Mouse (Mus musculus): ENCODE measurements around the gene Celf5.

Celf5 gene

GRCm38 (mm10) chr10:81482533-81482889 is at the start of gene Celf5:
Celf5 (minus strand) TSS chr10:81482709.
- in situ Hi-C loops (cut with MboI, MseI), result no loop called here

- in situ Hi-C loops (cut with MboI, MseI), result no loop called here
Observed at GRCm38 (mm10) chr10:81526779-81527178, 44.3 kb upstream of the Celf5 start.

- in situ Hi-C loops (cut with MboI, MseI), result no loop called here
Observed at GRCm38 (mm10) chr10:81525017-81525694, 42.6 kb upstream of the Celf5 start.

- in situ Hi-C loops (cut with MboI, MseI), result no loop called here
Observed at GRCm38 (mm10) chr10:81524051-81524605, 41.6 kb upstream of the Celf5 start, which contains the start of gene Gna15. Gna15 (minus strand) TSS chr10:81524225.

- in situ Hi-C loops (cut with MboI, MseI), result no loop called here
Observed at GRCm38 (mm10) chr10:81523570-81523969, 41.1 kb upstream of the Celf5 start.

GRCm38 (mm10) chr10:81523142-81523541 is 40.6 kb upstream of the Celf5 start:
- in situ Hi-C loops (cut with MboI, MseI), result no loop called here

- in situ Hi-C loops (cut with MboI, MseI), result no loop called here
Observed at GRCm38 (mm10) chr10:81519978-81520365, 37.5 kb upstream of the Celf5 start.

GRCm38 (mm10) chr10:81519227-81519977 is 36.9 kb upstream of the Celf5 start:
- in situ Hi-C loops (cut with MboI, MseI), result no loop called here

GRCm38 (mm10) chr10:81518546-81518945 is 36.0 kb upstream of the Celf5 start:
- in situ Hi-C loops (cut with MboI, MseI), result no loop called here

GRCm38 (mm10) chr10:81517227-81517626 is 34.7 kb upstream of the Celf5 start:
- in situ Hi-C loops (cut with MboI, MseI), result no loop called here

- in situ Hi-C loops (cut with MboI, MseI), result no loop called here
Observed at GRCm38 (mm10) chr10:81513798-81514197, 31.3 kb upstream of the Celf5 start.

- in situ Hi-C loops (cut with MboI, MseI), result no loop called here
Observed at GRCm38 (mm10) chr10:81510246-81510810, 27.8 kb upstream of the Celf5 start.

GRCm38 (mm10) chr10:81507691-81508489 is 25.4 kb upstream of the Celf5 start:
- in situ Hi-C loops (cut with MboI, MseI), result no loop called here

- in situ Hi-C loops (cut with MboI, MseI), result no loop called here
Observed at GRCm38 (mm10) chr10:81507095-81507494, 24.6 kb upstream of the Celf5 start.

GRCm38 (mm10) chr10:81505016-81505664 is 22.6 kb upstream of the Celf5 start:
- in situ Hi-C loops (cut with MboI, MseI), result no loop called here

- in situ Hi-C loops (cut with MboI, MseI), result no loop called here
Observed at GRCm38 (mm10) chr10:81502658-81503057, 20.1 kb upstream of the Celf5 start.

GRCm38 (mm10) chr10:81501863-81502262 is 19.4 kb upstream of the Celf5 start:
- in situ Hi-C loops (cut with MboI, MseI), result no loop called here

GRCm38 (mm10) chr10:81500032-81500431 is 17.5 kb upstream of the Celf5 start, which contains the start of gene S1pr4:
S1pr4 (minus strand) TSS chr10:81500132.
- in situ Hi-C loops (cut with MboI, MseI), result no loop called here

GRCm38 (mm10) chr10:81499250-81499901 is 16.9 kb upstream of the Celf5 start:
- in situ Hi-C loops (cut with MboI, MseI), result loop anchor here (5.0 kb wide), 1 partner anchor 33 kb away; no protein-coding TSS in a partner anchor

Measured in regulatory T cell (primary cell).